Mouse (Mus musculus): Measurements from ENCODE around the gene Hivep3.

DNA sequence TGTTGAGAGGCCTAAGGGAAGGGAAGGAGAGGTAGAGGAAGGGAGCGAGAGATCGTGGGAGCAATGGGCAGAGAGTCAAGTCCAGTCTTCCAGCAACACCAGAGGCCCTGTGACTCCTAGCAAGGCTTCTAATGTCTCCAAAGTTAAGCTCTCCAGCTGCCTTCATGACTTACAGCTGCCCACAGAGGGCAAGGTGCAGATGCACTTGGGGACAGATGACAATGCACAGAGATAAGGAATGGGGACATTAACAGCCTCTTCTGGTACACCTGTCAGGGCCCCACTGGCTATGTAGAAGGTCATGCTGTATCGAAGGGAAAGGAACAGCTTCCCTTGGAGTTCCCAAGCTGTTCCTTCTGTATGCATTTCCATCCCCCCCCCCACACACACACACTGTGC lies 336.0 kb downstream of the Hivep3 start:
- no peak for TF ChIP-seq CTCF (IDR thresholded peaks at IDR 0.05; ENCODE audit: control insufficient read depth, insufficient read depth, insufficient replicate concordance, low read depth, low read length)
- TF ChIP-seq POLR2A (IDR thresholded peaks at IDR 0.05; ENCODE audit: control insufficient read depth, low read depth, low read length) = no peak
